Mouse (Mus musculus) skeletal muscle tissue, adult 2 months (tissue): ENCODE measurements around the gene Apc2.

ENCODE experiments used
- DNase-seq: peaks from one replicate; pipeline ENCODE4 v3.0.0-alpha.2; 2012; ENCODE audit warnings: low read depth, low spot score

Gene Apc2

DNA sequence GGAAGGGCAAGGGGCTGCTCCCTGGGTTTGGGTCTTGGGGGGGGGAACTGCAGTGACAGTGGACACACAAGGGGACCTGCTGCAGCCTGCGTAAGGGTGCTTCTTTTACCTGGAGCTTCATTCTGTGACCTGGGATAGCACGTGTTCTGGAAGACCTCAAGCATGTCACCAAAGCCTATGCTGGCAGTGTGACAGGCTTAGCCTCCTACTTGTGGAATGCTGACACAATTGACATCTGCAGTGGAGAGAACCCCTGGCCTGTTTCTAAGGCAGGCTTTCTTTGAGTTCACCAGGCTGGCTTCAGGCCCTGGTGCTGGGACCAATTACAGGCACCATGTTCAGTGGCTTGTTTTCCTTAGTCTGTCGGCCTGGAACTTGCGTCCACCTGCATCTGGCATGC is 1.5 kb upstream of the Apc2 start:
- no peak for DNase-seq

- DNase-seq, result no peak
Measured at GRCm38 (mm10) chr10:80294788-80295303, 931 bp upstream of the Apc2 start.

- DNase-seq, result no peak
Measured at GRCm38 (mm10) chr10:80296824-80297223, 1.0 kb downstream of the Apc2 start.

DNA sequence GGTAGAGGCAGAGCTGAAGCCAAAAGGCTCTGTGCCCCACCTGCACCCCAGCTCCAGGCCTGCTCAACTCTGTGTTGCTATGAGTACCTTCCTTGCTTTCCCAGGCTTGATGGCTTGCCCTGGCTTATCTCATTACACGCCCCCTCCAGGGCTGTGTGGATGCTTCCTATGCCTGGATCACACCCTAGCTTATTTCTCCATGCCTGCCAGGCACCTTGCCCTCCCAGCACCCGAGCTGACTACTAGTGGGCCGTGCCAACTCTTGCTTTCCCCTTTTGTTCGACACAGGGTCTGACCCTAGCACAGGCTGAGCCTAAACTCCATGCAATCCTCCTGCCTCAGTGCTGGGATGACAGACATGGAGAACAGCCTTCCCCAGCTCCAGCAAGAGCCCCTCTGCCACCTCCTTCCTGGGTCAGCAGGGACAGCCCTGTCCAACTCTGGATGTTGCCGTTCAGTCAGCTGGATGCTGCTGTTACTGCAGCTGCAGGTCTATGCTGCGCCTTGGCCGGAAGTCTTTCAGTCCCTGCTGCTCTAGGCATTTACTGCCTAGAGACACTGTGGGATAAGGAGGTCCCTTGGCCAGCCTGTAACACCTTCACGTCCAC is 1.9 kb downstream of the Apc2 start:
- no peak for DNase-seq

- DNase-seq, result no peak
Measured at GRCm38 (mm10) chr10:80298571-80299281, 2.9 kb downstream of the Apc2 start.

- DNase-seq, result no peak
Measured at GRCm38 (mm10) chr10:80299301-80299700, 3.5 kb downstream of the Apc2 start.

GRCm38 (mm10) chr10:80299824-80300223 is 4.0 kb downstream of the Apc2 start:
- no peak for DNase-seq

DNA sequence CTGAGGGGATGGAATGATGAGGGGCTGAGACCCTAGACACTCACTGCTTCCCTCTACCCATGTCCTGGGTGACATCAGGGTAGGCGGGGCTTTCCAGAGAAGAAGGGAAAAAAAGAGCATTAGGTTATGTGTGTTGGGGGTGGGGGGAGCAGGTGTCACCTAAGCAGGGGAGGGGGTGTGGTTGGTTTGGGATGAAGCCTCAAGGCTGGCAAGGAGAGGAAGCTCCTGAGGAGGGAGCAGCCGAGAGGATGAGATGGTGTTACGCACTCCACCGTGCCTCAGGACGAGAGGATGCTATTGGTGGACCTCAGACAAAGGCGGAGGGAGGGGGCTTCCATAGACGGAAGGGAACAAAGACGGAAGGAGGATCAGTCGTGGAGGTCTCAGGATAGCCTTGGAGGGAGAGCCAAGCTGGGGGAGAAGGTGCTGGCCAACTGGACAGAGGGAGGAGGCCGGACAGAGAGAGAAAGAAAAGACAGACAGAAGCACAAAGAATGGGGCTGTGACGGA is 5.0 kb downstream of the Apc2 start:
- DNase-seq, result no peak

- DNase-seq, result no peak
Measured at GRCm38 (mm10) chr10:80301256-80302081, 5.7 kb downstream of the Apc2 start.

GRCm38 (mm10) chr10:80302082-80302355 is 6.2 kb downstream of the Apc2 start:
- DNase-seq, result no peak

DNA sequence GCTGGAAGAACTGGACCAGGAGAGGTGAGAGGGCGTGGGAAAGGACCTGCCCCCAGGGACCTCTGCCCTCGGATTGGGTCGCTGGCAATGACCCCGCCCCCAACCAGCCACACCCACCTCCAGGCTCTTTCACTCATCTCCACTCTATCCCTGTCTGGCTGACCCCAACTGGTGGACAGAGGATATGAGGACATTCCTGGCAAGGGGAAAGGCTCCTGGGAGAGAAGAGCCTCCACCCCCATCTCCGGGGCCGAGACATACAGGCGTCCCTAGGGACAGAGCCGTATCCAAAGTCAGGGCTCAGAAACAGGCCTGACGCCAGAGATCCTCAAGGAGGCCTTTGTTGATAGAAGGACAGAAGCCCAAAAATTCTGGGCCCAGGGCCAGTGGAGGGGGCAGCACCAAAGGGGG is 6.7 kb downstream of the Apc2 start:
- peak; percentile 87 for DNase-seq

DNA sequence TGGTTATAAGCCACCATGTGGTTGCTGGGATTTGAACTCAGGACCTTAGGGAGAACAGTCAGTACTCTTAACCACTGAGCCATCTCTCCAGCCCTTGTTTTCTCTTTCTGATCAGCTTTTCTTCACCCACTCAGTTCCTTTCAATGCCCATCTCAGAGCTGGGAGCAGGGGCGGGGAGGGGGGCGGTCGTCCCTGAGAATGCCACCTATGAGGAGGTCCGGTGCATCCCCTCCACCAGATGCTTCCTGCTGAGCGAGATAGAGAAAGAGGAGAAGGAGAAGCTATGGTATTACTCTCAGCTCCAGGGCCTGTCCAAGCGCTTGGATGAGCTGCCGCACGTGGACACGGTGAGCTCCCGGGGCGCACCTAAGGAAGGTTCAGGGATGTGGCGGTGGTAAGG is 8.7 kb downstream of the Apc2 start:
- no peak for DNase-seq

- no peak for DNase-seq
Measured at GRCm38 (mm10) chr10:80304862-80305261, 9.1 kb downstream of the Apc2 start.

GRCm38 (mm10) chr10:80311560-80311959 is 15.8 kb downstream of the Apc2 start:
- DNase-seq, result no peak

- no peak for DNase-seq
Measured at GRCm38 (mm10) chr10:80312586-80313504, 17.1 kb downstream of the Apc2 start.

DNA sequence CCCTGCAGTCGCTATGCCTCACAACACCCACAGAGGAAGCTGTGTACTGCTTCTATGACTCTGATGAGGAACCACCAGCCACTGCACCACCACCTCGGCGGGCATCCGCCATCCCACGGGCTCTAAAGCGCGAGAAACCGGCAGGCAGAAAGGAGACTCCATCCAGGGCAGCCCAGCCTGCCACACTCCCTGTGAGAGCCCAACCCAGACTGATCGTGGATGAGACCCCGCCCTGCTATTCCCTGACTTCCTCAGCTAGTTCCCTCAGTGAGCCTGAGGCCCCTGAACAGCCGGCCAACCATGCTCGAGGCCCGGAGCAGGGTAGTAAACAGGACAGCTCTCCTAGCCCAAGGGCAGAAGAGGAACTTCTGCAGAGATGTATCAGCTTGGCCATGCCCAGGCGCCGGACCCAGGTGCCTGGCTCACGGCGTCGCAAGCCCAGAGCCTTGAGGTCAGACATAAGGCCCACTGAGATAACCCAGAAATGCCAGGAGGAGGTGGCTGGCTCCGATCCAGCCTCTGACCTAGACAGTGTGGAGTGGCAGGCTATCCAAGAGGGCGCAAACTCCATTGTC is 17.9 kb downstream of the Apc2 start:
- no peak for DNase-seq

DNA sequence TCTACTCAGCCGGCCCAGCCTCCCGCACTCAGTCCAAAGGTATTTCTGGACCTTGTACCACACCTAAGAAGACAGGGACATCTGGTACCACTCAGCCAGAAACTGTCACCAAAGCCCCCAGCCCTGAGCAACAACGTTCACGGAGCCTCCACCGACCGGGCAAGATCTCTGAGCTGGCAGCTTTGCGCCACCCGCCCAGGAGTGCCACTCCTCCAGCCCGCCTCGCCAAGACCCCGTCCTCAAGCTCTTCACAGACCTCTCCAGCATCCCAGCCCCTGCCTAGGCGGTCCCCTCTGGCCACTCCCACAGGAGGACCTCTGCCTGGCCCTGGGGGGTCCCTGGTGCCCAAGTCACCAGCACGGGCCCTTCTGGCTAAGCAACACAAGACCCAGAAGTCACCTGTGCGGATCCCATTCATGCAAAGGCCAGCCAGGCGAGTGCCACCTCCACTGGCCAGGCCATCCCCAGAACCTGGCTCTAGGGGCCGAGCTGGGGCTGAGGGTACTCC is 18.8 kb downstream of the Apc2 start:
- no peak for DNase-seq

- DNase-seq, result no peak
Measured at GRCm38 (mm10) chr10:80315315-80315714, 19.5 kb downstream of the Apc2 start.

- DNase-seq, result no peak
Measured at GRCm38 (mm10) chr10:80316359-80316781, 20.6 kb downstream of the Apc2 start.

DNA sequence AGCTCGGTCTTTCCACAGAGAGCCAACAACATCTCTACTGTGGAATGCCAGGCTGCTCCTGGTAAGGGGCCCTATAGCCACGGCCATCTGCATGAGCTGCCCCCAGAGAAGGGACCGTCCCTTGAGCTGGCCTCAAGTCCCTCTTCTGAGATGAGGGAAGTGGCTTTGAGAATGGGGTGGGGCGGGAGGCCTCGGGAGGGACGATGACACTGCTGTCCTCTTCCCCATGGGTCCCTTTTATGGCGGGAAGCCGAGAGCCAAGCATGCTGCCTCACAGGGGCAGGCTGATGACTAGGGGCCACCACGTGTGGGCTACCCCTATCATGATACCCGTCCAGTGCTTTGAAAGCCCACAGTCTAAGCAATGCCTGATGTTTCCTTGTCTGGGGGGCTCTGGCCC is 21.2 kb downstream of the Apc2 start:
- no peak for DNase-seq

- DNase-seq, result peak; percentile 89
Measured at GRCm38 (mm10) chr10:80320340-80320760, 24.6 kb downstream of the Apc2 start, which contains the start of gene 2310011J03Rik. Gene 2310011J03Rik, minus strand, starts transcription at chr10:80320537.
